Mouse (Mus musculus): Measurements from ENCODE around the gene Kcnma1.

DNA sequence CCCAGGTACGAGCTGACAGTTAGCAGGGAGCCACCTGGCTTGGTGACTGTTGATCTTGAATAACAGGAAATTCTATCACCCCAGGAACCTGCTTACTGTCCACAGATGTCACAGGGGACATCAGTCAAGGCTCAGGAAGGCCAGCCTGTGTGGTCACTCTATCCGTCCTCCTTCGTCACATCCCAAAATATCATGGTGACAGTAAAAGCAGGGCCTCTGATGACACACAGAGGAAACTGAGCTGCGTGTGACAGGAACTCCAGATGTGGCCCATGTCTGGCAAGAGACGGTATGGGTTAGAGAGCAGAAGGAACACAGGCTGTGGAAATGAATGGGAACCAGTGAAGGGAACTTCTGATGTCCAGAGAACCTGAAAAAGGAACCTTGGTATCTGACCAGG lies 174.7 kb downstream of the Kcnma1 start:
- TF ChIP-seq CTCF (IDR thresholded peaks at IDR 0.05; ENCODE audit: control insufficient read depth, insufficient read depth, low read length) (no peak), POLR2A (IDR thresholded peaks at IDR 0.05; ENCODE audit: borderline replicate concordance, control insufficient read depth, low read depth, low read length) (no peak)
